Mouse (Mus musculus): ENCODE results near the gene Cyp4v3. TPM values are rescaled to one million over a fixed set of nuclear protein-coding genes. Genes with fewer than 3 reads are reported as not detected.

Cyp4v3 gene
- total RNA-seq, 2 experiments from 2014 or later: 10.4 to 12.7 TPM

- no peak for DNase-seq (ENCODE audit: low spot score in 2 of 2)
Observed at GRCm38 (mm10) chr8:45321365-45321764, 11.7 kb downstream of the Cyp4v3 start.

- DNase-seq (ENCODE audit: low spot score in 2 of 2): no peak
Observed at GRCm38 (mm10) chr8:45320930-45321329, 12.1 kb downstream of the Cyp4v3 start.

DNA sequence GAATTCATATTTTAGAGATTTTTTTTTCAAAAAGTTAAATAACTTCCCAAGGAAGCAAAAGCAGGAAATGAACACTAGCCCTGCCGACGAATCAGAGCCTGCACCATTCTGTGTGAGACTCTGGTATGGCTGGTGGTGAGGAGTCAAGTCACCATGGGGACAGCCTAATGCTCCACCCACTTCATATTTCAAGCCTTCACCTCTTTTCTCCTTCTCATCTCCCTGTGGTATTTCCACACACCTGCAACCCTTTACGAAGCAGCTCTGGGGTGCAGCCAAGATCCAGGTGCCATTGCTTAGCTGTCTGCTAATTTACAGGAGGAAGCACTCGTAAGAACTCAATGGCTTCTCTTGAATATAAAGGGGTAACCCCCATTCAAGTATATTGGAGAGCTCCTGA is 22.0 kb downstream of the Cyp4v3 start:
- DNase-seq (ENCODE audit: low spot score in 2 of 2): no peak

DNA sequence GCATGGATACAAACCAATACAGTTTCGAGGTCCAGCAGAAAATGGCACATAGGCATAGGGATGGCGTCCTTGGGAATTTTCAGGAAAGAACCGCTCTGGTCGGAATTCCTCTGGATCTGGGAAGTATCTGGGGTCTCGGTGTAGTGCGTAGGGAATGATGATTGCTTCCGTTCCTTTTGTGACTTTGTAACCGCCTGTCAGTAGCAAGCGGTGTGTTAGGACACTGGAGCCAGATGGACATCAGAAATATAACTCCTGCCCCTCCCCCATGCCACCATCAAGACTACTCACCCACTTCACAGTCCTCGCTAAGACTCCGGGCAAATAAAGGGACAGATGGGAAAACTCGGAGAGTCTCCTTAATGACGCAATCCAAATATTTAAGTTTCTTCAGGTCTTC is 24.6 kb downstream of the Cyp4v3 start, which contains the start of gene Gm45753:
TSS of gene Gm45753 (minus strand) at position 101 of the 400 bp plus-strand sequence.
- no peak for DNase-seq (ENCODE audit: low spot score in 2 of 2)

GRCm38 (mm10) chr8:45305479-45305878 is 27.5 kb downstream of the Cyp4v3 start:
- no peak for DNase-seq (ENCODE audit: low spot score in 2 of 2)

- no peak for DNase-seq (ENCODE audit: low spot score in 2 of 2)
Observed at GRCm38 (mm10) chr8:45304354-45304753, 28.7 kb downstream of the Cyp4v3 start.

- DNase-seq (ENCODE audit: low spot score in 2 of 2): no peak
Observed at GRCm38 (mm10) chr8:45302390-45302789, 30.6 kb downstream of the Cyp4v3 start.

- no peak for DNase-seq (ENCODE audit: low spot score in 2 of 2)
Observed at GRCm38 (mm10) chr8:45295276-45295675, 37.7 kb downstream of the Cyp4v3 start.

- no peak for DNase-seq (ENCODE audit: low spot score in 2 of 2)
Observed at GRCm38 (mm10) chr8:45294687-45295086, 38.3 kb downstream of the Cyp4v3 start, which contains the start of gene Klkb1. TSS of gene Klkb1 (minus strand) at chr8:45294859.

- no peak for DNase-seq (ENCODE audit: low spot score in 2 of 2)
Observed at GRCm38 (mm10) chr8:45291790-45292189, 41.2 kb downstream of the Cyp4v3 start.

DNA sequence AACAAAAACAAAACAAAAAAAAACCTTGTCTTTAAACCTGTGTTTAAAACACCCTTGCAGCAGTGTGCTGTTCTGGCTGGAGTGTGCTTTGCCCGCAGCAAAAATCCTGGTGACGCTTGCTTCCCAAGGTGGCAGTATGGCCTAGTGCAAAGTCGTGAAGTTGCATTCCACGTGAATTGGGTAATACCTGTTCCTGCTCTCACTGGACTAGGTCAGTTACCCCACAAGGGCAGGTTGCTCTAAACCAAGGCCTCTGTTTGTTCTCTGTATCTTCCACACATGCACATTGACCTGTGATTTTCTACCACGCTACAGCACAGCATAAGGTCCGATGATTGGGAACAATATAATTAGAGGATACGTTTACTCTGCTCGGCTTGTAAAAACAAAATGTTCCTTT is 51.4 kb downstream of the Cyp4v3 start:
- no peak for DNase-seq (ENCODE audit: low spot score in 2 of 2)

- no peak for DNase-seq (ENCODE audit: low spot score in 2 of 2)
Observed at GRCm38 (mm10) chr8:45277453-45277852, 55.6 kb downstream of the Cyp4v3 start.

DNA sequence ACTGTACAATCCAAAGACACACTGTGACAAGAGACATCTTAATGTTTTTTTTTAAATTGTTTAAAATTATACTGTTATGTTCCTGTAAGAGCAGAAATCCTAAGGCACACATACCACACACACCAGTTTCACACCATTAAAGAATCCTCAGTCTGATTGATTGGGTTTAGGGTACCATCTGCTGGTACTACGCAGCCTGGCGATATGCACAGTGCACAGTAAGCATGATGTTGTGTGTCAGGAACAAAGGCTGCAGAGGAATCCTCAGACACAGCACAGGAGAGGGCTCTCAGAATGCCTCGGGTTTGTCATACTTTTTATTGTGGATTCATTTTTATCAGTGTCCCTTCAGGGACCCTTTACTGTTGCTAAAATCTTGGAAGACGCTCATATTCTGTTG is 58.7 kb downstream of the Cyp4v3 start:
- no peak for DNase-seq (ENCODE audit: low spot score in 2 of 2)

DNA sequence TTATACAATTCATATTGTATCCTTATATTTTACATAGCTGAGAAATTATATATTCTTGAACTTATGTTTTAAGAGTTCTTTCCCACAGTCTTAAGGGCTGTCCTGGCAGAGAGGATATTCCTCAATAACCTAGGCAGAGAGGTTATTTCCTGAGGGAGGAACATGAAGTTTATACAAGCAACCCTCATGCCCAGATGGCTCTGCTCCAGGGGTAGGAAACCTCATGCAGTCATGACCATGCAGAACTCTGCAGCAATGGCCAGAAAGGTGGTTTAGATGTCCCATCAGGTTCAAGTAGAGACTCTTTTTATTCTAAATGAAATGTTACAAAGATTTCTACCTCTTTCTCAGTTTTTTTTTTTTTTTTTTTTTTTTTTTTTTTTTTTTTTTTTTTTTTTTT is 64.0 kb downstream of the Cyp4v3 start:
- DNase-seq (ENCODE audit: low spot score in 2 of 2): no peak

DNA sequence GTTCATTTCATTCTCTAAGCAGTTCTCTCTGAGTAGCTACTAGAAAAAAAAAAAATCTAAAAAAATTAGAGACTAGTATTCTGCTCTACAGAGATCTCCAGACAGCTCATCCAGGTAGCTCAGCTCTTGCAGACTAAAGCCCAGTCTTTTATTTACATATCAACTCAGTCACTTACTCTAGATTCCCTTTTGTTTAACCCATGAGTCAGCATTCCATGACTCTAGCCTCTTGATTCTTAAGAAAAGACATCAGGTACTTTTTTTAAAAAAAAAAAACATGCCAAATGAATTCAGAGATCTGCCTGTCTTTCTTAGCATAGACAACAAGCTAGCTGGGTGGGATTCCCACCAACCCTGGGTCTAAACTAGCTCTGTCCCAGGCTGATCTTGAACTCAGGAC is 64.5 kb downstream of the Cyp4v3 start:
- no peak for DNase-seq (ENCODE audit: low spot score in 2 of 2)

DNA sequence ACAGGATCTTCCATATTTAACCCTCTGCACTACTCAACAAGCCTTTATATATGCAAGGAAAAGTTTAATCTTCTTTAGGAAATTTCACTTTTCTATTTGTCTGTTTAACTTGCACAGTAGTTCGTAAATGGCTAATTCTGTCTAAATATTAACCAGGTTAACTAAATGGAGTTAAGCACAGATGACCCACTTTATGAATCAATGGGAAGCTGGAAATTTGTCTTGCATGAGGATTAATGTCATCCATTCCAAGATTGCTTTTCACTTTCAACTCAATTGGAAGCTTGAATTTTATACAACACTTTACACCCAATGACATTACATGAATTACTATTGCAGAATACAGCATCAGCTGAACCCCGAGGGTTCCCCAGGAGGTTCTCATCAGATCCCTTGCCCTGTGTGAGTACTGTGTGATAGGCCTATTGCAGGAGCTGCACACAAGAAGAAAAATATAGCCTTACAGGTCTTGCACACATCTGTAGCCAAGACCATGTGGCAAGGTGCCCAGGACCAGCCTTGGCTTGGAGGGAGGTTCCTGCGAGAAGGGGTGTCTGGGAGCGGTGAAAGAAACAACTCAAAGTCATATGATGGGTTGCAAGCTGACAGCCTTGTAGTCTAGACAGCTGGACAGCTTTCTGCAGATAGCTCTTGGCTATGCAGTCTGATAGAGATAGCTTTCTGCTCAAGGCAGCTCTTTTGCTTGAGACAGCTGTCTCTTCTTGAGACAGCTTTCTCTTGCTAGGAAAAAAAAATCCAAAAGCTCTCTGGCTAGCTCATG is 65.2 kb downstream of the Cyp4v3 start:
- no peak for DNase-seq (ENCODE audit: low spot score in 2 of 2)

DNA sequence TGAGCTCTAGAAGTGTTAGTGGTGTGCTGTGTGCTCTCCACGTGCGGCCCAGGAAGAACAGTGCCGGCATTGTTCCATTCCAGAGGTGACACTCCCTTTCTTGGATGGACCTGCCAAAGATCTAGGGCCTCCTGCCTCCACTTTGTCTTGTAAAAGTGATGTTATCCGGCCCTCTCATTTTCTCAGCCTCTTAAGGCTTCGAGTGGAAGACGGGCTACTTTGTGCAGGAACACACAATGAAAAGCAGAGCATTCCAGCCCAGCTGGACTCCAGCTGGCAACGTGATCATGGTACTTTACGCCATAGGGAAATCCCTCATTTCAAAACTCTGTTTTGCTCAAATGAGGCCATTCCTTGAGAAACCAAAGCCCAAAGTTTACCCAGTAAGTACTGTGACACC is 66.0 kb downstream of the Cyp4v3 start:
- DNase-seq (ENCODE audit: low spot score in 2 of 2): no peak

DNA sequence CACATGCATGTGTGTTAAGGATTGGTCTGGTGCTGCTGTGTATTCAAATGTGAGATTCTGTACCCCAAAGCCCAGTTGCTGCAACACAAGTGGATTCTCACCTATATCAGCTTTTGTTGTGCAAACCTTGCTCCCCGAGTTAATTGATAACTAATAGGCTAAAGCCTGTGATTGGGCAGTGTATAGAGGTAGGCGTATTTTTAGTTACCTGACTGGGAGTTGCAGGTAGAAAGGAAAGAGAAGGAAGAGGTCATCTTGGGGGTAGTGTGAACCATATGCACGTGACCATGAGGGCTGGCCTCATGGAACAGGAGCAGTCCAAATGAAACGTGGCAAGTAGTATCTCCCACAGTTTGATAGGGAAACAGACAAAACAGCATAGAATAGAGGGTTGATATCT is 68.1 kb downstream of the Cyp4v3 start:
- no peak for DNase-seq (ENCODE audit: low spot score in 2 of 2)

DNA sequence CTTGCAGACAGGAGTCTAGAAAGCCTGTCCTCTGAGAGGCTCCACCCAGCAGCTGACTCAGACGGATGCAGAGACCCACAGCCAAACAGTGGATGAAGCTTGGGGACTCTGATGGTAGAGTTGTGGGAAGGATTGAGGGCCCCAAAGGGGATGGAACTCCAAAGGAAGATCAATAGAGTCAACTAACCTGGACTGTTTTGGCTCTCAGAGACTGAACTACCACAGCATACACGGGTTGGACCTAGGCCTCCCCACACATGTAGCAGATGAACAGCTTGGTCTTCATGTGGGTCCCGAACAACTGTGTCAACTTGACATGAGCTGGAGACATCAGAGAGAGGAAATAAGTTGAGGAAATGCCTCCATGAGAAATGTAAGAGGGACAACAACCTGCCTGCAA is 70.2 kb downstream of the Cyp4v3 start:
- no peak for DNase-seq (ENCODE audit: low spot score in 2 of 2)

GRCm38 (mm10) chr8:45261920-45262319 is 71.1 kb downstream of the Cyp4v3 start, which contains the start of gene F11:
TSS of gene F11 (minus strand) at chr8:45262031.
- DNase-seq (ENCODE audit: low spot score in 2 of 2): no peak

- no peak for DNase-seq (ENCODE audit: low spot score in 2 of 2)
Observed at GRCm38 (mm10) chr8:45258421-45258820, 74.6 kb downstream of the Cyp4v3 start.

DNA sequence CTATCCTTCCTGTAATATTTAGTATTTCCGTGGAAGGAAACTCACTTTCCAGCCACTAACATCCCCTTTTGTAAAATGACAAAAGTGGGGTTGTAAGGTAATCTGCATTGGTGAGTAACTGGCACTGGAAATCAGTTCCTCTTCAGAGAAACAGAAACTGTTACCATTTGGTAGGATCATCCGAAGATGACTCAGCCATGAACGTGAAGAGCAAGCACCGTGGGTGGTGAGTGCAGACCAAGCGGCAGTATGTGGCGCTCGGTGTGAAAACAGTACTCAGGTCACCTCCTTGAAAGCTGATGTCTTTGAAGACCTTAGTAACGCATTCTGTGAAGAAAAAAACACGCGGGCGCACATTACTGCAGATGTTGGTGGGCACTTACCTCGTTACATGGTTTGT is 78.0 kb downstream of the Cyp4v3 start:
- DNase-seq (ENCODE audit: low spot score in 2 of 2): no peak
